Mouse (Mus musculus) thymus, postnatal 4 days (tissue): ENCODE results near the gene Rpusd4.
A peak's percentile ranks its signal among the peaks of the same experiment; 100 is the strongest.

Source experiments
- DNase-seq: peaks from one replicate; pipeline ENCODE4 v3.0.0; 2021

Gene Rpusd4

DNA sequence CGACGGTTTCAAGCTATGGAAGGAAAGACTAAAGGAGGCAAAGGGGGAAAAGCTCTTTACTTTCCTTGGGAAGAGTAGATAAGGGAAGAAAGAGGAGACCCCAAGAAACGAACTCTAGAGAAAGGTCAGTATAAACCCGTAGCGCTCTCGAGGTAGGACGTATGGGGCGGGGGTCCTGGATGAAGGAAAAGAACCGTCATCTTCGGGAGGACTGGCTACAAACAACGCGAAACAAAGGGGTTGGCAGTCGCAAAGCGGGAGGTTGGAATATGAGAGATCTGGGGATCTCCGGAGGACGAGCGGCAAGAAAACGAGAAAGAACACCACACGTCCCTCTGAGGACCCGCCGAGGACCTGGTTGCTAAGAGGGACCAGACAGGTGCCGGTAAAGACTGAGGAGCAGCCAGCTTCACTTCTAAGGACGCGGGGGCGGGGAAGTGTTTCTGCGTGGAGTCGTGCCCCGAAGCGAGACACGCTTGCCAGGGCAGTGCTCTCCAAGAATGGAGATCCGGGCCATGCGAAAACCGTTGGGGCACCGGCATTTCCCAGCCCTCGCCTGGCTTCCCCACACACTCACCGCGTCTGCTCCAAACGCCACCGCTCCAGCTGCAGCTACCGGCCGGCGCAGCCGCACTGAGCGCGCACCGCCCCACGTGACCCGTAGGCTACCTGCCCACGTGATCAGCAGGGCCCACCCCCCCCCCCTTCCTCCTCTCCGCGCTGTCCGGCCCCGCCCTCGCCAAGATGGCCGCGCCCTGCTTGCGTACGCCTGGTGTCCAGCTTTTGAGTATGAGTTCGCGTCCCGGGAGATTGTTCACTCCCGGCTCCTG lies at the start of gene Rpusd4, which contains the start of gene Fam118b:
Gene Rpusd4 (plus strand): TSS at position 720 of the 830 bp plus-strand sequence.
Gene Fam118b (minus strand): TSS at position 660 of the 830 bp plus-strand sequence.
- DNase-seq: peak; percentile 94

DNA sequence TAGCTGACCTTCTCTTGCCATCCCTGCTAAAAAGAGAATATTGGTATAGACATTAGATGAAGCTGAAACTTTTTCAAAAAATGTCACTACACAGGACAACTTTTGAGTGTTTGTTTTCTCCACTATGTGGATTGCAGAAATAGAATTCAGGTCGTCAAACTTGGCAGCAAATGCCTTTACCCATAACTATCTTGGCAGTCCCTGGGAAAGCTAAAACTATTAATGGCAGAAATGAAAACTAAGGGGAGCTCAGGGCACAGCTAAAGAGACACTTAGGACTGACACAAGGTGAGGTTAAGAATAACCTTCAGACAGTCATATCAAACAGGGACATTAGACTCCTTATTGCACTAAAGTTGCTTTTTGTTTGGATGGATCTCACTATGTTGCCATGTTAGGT lies 49.7 kb upstream of the Rpusd4 start:
- no peak for DNase-seq

DNA sequence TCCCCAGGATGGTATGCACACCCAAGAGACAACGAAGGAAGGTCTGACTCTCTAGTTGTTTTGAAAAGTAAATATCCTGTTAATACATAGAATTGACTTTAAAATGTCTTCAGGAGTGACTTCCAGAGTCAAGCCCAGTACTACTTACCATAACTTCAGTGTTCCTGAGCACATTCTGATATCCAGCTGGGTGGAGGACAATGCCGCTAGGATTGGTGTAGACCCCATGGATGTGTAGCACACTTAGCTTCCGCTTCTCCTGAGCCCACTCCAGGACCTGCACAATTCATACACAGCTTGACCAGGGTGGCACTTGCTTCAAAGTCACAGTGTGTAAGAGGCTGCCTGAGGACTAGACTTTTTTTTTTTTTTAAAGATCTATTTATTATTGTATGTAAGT lies 44.2 kb upstream of the Rpusd4 start:
- DNase-seq: no peak

DNA sequence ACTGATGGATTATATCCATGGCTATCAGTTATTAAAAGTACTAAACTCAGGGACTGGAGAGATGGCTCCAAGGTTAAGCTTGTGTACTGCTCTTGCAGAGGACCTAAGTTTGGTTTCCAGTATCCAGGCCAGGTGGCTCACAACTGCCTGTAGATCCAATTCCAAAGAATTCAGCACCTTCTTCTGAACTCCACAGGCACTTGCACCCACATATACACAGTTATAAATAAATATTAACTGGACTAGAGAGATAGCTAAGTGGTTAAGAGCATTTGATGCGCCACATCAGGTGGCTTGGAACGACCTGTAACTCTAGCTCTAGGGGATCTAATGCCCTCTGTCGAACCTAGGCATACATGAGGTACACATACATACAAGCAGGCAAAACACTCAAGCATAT lies 39.0 kb upstream of the Rpusd4 start:
- DNase-seq: no peak

DNA sequence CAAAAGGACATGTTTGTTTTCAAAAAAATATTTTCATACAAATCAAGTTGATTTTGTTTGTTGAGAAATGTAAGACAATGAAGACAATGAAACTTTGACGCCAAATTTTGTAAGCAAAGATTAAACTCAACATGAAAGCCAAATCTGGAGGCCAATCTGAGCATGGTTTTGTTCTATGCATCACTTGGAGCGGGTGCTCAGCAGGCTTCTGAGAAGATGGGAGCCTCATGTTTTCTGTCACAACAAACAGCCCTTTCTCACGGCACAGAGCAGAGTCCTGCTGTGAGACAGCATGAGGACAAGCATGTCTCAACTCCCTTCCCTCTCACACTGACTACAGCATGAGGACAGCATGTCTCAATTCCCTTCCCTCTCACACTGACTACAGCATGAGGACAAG lies 31.7 kb upstream of the Rpusd4 start:
- DNase-seq: no peak

DNA sequence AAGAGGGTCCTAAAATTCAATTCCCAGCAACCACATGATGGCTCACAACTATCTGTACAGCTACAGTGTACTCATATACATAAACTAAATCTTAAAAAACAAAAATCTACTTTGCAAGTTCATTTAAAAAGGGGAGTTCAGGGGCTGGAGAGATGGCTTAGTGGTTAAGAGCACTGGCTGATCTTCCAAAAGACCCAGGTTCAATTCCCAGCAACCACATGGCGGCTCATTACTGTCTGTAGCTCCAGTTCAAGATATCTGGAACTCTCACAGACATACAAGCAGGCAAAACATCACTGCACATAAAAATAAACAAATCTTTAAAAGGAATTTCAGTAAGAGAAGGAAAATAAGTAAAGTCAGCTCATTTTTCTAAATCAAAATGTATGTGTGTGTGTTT lies 29.3 kb upstream of the Rpusd4 start:
- no peak for DNase-seq

DNA sequence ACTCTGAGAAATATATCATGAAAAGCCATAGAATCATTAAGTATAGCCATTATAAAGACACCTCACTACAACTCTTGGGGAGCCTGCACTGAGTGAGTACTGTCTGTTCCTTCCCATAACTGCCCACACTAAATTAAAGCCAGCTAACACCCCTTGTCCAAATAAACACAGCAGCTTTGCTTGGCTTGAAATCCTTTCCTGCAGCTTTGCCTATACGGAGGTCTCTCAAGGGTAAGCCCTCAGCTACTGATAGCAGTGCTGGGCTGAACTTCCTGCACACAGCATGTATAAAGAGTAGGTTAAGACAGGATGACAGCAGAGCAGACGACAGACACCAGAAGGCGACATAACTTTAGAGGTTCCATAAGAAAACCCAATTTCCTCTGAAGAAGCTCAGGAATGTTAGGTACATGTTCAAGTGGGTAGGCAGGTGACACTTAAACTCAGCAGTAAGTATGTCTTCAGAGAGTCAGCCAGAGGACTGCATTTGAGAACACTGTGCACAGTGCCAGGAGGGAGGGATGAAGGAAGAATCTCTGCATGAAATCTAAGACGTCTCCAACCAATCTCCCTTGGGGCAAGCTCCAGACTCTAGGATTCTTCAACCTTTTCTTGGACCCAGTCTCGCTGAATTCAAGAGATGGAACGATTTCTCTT lies 28.6 kb upstream of the Rpusd4 start:
- no peak for DNase-seq

DNA sequence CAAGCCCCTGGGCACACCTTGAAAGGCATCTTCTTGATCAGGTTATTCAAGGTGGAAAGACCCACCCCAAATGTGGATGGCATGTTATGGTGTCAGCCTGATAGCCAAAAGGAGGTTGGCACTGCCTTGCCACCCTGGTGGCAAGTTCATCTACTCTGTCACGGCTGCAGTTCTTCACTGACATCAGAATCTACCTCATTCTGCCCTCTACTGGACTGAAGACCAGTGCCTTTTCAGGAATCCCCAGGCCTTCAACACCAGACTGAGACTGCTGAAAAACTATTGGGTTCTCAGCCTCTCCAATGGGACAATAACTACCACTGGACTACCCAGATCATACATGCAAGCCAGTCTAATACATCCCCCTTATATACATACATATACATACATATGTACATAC lies 27.9 kb upstream of the Rpusd4 start:
- DNase-seq: no peak

DNA sequence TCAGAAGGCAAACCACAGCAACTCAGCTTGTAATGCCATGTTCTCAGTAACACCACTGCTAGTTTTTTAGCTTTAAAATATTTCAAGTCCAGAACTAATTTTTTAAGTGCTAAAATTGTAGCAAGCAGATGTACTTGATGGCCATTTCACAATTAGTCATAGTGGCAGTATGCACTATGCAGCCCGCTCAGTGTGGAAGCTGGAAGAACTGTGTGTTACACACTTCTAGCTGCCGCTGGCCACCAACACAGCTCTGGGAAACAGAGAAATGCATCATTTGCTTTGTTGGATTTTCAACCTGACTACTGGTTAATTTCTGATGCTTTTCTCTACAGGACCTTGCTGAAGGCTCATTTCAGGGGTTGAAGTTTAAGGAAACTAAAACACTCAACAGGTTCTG lies 20.3 kb upstream of the Rpusd4 start:
- no peak for DNase-seq

DNA sequence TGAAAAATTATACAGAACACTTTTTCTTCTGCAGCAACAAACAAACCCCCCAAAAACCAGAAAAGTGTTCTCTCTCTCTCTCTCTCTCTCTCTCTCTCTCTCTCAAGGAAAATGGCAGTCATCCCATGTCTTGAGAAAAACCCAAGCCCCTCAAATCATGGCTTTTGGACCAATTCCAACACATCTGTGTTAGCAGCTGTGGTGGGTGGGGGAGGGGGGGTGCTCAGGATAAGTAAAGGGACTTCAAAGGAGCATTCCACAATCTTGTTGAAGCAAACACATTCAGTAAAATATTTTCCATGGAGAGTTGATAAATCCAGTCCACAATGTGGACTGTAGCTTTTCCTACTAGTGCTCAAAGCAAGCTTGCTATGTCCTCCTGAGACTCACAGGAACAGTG lies 18.2 kb upstream of the Rpusd4 start:
- no peak for DNase-seq

DNA sequence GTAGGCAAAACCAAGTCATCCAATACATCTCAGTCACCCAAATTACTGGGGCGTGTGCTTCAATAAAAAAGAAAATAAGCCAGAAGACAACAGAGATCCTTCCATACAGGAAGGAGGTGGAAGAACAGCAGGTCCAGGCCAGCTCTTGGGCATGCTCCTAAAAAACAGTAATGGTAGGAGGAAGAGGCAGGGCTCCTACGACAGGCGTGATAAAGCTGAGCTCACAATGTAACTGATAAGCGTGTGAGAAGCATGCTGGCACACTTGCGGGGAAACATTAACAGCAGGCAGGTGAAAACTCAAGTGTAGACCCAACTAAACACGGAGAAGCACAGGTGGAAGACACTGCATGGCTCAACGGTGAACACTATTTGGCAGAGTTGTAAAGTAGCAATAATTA lies 10.3 kb upstream of the Rpusd4 start:
- no peak for DNase-seq

DNA sequence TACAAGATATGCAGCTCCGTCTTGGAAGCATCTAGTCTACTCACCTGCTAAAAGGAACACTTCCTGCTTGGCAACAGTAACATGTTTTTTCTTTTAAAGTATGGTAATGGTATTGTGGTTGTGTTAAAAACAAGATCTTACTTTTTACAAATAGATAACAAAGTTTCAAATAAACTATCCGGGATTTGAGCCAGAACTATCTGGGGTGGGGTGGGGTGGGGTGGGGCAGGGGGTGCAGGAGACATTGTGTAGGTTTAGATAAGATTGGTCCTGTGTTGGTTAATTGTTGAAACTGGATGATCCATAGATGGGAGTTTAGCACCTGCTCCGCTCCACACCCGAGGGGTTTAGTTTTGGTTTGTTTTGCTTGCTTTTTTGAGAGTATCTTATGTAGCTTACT lies 5.2 kb upstream of the Rpusd4 start:
- DNase-seq: no peak

DNA sequence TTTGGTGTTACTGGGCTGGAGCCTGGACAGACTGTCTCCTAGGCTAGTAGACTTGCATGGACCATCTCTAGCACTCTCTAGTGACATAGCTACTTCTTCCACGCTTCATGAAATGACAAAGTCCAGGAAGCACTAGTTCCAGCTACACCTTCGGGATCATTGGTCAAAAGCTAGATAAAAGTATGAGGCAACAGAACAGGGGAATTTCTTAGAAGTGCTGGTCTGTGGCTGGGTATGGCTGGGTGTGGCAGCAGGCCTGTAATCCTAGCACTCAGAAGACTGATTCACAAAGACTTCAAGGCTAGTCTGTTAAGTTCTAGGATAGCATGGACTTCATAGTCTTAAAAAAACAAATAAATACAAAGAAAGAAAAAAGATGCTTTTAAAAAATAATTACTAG lies 4.2 kb upstream of the Rpusd4 start:
- no peak for DNase-seq

DNA sequence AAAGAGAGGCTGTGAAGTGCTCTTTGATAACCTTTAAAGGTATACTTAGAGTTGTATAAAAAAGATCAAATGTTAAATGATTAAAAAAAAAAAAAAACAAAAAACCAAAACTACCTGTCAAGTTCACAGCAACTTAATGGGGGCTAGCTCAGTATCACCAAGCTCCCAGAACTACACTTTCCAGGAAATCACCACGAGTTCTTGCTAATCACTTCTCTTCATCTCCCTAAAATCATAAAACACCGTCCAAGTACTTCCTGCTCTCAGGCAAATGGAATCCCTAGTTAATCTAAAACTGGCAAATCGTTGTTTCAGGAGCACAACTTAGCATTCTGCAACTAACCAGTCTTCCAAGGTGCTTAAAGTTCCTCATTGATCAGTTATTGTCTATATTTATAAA lies 3.2 kb upstream of the Rpusd4 start:
- DNase-seq: no peak

DNA sequence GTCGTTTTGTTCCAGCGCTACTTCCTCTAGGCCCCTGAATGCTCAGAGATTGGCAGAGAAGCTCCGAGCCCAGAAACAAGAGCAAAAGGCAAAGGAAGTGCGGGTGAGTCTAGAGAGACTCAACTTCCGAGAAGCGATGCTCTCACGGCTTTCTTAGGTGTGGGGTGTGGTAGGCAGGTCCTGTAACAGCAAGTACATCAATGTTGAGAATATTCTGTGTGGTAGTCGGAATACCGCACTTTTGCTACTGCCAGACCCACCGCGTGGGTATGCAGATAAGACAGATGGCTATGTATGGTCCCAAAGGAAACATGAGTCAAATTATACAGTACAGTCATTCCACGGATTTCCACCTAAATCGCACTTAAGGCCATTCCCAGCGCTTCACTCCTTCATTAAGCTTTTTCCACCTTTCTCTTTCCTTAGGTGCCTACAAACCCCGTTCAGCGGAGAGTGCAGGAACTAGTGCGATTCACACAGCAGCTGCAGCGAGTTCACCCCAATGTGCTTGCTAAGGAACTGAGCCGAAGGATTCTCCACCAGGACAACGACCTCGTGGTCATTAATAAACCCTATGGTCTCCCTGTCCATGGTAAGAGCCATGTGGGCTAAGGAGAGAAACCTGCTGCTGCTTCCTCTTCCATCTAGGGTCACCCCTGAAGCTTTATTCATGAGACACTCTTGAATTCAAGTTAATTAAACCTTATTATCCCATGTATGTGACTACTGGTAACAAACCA lies 481 bp downstream of the Rpusd4 start:
- DNase-seq: no peak

DNA sequence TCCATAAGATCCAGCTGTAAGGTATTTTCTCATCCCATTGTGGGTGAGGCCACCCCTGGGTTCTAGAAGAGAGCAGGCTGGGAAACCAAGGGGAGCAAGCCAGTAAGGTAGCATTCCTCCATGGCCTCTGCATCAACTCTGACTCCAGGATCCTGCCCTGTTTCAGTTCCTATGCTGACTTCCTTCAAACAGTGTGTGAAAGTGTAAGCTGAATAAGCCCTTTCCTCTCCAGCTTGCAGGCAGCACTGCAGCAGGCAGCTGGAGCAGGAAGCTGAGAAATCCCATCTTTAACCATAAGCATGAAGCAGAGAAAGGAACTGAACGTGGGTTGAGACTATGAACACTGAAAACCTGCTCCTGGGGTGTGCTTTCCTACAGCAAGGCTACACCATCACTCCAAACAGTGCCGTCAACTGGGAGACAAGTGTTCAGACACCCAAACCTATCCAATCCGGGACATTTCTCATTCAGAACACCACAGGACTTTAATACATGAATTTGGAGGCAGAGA lies 10.2 kb downstream of the Rpusd4 start:
- no peak for DNase-seq

DNA sequence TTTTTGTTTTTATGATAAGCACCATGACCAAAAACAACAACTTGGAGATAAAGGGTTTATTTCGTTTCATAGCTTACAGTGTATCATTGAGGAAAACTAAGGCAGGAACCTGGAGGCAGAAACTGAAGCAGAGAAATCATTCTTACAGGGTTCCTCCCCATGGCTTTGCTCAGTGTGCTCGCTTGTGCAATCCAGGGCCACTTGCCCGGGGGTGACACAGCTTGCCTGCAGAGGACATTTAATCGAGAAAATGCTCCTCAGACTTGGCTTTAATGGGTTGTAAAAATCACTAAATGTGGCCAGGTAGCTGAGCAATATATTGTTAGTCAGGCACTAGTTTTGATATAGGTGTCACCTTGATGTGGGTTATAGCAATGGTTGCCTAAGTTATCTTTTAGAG lies 10.8 kb downstream of the Rpusd4 start:
- DNase-seq: no peak

DNA sequence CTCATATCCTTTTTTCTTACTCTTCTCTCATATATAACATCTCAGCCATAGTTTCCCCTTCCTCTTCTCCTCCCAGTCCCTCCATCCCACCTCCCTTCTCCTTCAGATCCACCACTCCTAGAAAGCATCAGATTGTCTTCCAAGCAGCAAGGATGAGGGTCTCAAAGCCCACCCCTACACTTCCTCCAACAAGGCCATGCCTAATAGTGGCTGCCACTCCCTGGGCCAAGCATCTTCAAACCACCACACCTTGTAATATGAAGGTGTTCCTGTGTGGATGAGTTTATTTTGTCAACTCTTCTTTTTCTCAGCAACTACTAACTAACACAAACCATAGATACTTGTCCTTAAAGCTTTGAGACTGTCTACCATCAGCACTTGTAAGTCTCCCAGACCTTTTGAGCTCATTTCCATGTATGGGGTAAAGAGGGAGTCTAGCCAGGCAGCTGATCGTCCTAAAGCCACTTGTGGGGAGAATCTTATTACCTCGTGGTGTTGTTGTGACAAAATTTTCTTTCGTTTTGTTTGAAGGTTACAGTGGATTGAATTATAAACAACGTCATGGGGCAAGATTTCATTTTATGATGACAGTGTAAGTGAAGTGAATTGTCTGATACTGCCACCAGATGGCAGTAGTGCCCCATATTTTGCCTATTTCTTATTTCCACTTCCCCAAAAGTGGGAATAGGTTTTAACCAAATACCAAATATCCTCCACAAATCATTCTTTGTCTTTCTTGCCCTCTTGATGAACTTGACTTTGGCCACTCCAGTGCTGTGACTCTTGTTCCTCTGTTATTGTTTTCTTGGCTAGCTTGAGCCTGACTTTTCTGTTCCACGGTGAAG lies 14.6 kb downstream of the Rpusd4 start:
- DNase-seq: peak; percentile 63

DNA sequence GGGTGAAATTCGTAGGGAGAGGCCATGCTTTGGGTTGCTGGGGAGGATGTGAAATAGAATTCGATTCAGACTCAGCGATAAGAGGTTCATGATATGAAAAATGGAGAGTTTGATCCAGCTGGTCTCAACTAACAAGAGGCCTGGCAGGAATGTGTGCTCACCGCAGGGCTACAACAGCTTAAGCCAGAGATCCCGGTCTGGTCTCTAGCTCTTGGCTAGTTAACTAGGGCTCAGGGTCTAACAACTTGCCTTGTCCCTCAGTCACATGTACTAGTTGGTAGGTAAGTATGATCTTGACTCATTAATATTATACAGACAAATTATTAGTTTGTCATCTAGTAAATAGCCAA lies 15.2 kb downstream of the Rpusd4 start:
- no peak for DNase-seq

DNA sequence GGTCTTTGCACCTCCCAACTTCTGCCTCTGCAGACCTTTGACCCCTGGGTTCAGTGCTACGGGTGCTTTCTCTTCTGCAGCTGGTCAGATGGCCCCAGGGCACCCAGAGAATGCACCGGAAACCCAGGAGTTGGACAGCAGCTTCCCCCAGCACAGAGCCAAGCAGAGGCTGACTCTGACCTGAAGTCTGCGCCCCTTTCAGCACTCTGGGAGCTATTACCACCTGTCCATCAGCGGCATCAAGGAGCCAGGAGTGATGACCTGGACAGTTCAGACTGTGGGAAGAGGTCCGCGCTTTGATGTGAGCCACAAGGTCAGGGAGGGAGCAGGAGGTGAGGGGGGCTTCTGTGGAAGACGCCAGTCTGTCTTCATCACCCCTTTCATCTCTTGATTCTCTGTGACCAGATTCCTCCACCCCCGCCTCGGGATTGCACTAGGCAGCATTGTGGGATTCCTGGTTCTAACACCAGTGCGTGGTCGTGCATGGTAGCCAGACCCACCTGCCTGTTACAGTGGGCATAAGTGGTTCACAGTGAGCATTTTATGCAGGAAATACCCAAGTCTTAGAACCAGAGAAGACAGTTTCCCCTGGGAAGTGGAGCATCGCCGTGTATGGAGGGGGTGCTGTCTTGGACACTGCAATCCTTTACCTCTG lies 15.9 kb downstream of the Rpusd4 start:
- DNase-seq: no peak

DNA sequence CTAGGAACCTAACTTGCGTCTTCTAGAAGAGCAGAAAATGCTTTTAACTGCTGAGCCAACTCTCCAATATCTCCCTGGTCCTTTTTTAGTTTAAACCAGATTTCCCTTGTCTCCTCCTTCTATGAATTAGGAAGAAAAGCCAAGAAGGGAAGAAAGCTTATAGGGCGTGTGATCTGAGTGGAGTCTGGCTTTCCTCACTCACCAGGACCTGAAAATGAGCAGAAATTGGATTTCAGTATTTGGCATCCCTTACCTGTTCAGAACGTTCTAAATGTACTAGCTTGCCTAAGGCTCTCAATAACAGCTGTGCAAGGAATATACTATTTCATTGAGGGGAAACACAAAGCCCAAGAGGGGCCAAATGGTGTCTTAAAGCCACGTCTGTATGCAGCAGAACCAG lies 16.7 kb downstream of the Rpusd4 start:
- no peak for DNase-seq

DNA sequence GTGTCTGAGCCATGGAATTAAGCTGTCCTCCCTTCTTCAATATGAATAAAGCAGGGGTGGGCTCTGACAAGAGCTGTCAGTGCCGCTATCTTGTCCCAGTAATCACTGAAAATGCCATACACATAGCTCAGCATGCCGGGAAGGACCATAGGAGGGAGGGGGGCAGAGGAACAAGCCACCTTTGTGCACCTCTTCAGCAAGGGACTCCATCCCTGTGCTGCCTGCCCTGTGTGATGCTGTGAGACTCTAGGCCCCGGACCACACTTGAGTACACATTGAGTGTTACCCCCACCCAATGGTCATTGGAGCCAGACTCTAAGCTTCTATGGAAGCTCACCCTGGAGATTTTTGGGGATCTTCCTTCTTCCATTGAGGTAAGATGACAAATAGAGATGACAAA lies 18.7 kb downstream of the Rpusd4 start:
- no peak for DNase-seq
